9 mouse cellular contexts compared by ENCODE assay signal in the genomic region with DNA sequence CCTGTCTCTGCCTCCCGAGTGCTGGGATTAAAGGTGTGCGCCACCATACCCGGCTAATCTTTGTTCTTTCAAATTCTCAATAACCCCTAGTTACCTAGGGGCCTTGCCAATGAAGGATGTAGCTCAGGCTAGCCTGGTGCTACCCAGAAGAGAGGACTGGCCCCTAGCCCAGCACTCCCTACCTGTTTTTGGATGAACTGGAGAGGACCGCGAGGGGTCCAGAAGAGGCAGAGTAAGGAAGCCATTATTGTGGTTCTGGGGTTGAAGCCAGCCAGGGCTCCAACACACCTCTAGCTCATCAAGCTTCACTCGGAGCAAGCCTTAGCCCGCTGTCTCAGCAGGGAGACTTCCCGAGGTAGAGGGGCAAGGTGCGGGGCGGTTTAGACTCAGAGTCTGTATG. TPM values are rescaled to one million over a fixed set of nuclear protein-coding genes. Genes with fewer than 3 reads are reported as not detected.
DNase-seq lines count a peak whose midpoint lies in the region; ATAC-seq and TF ChIP-seq lines count a peak whose summit lies in the region.
"Had no signal": no experiment of that assay in that cellular context is flagged by ENCODE, and none has a peak within 500 bp of the region (broad histone marks: within the 10 kb centered on the region; RNA-seq: fewer than 3 reads in every experiment).

Nodal (plus strand) TSS at position 301 of the 400 bp plus-strand sequence.

- no peak for TF ChIP-seq CTCF in cerebellum, adult 2 months (IDR thresholded peaks at IDR 0.05; ENCODE audit: borderline replicate concordance, insufficient read depth, low read depth, low read length)
- TF ChIP-seq CTCF in lung, postnatal 0 days (IDR thresholded peaks at IDR 0.05), result no peak

- TF ChIP-seq POLR2A in cerebellum, adult 2 months (IDR thresholded peaks at IDR 0.05; ENCODE audit: borderline replicate concordance, insufficient read depth, low read length), result no peak

- H3K4me3 ChIP-seq in cerebellum, adult 2 months (replicated peaks; ENCODE audit: insufficient read depth, low read depth, low read length), result peak within 1 kb of the TSS; percentile 42
- peak within 1 kb of the TSS; percentile 37 for H3K4me3 ChIP-seq in lung, postnatal 0 days (ENCODE audit: low read depth, low read length)
- H3K4me3 ChIP-seq in limb, embryonic 15.5 days, result peak within 1 kb of the TSS; percentile 42
- peak within 1 kb of the TSS; percentile 40 for H3K4me3 ChIP-seq in stomach, embryonic 16.5 days (replicated peaks; ENCODE audit: low read length)

- peak within 1 kb of the TSS; percentile 61 for H3K4me2 ChIP-seq in lung, postnatal 0 days (replicated peaks; ENCODE audit: low read depth, low read length)
- H3K4me2 ChIP-seq in limb, embryonic 15.5 days, result peak within 1 kb of the TSS; percentile 78
- H3K4me2 ChIP-seq in stomach, embryonic 16.5 days (ENCODE audit: low read depth, low read length), result peak within 1 kb of the TSS; percentile 63

- no peak for DNase-seq in cerebellum, adult 2 months
- no peak for DNase-seq in cerebellum, adult 18-20 months
- DNase-seq in lung, postnatal 0 days (ENCODE audit: low spot score), result no peak
- no peak for DNase-seq in lung, postnatal 36 days
- no peak for DNase-seq in frontal cortex, postnatal 14 days (ENCODE audit: low spot score in 2 of 2)
- DNase-seq in cerebellum, postnatal 36 days, result no peak
- DNase-seq: adrenal gland, postnatal 10 days had no signal

- no peaks in the 10 kb centered on the region; the same call in 1 of the 2 replicates for H3K4me1 ChIP-seq in cerebellum, adult 2 months (ENCODE audit: control insufficient read depth, insufficient read depth, low read length)
- H3K4me1 ChIP-seq in lung, postnatal 0 days (ENCODE audit: insufficient read depth, low read depth, low read length), result 0 out of 2 replicates have a peak, but pooled peaks cover 6% of the 10 kb centered on the region
- H3K4me1 ChIP-seq in limb, embryonic 15.5 days, result peaks cover 21% of the 10 kb centered on the region
- H3K4me1 ChIP-seq in stomach, embryonic 16.5 days (ENCODE audit: control insufficient read depth, insufficient read depth, low read length), result peaks cover 13% of the 10 kb centered on the region; the same call in 1 of the 2 replicates

- TF ChIP-seq EP300 in lung, postnatal 0 days (IDR thresholded peaks at IDR 0.05), result no peak

- H3K36me3 ChIP-seq in lung, postnatal 0 days (ENCODE audit: insufficient read depth, low read length), result no peaks in the 10 kb centered on the region
- H3K36me3 ChIP-seq in limb, embryonic 15.5 days, result no peaks in the 10 kb centered on the region
- no peaks in the 10 kb centered on the region for H3K36me3 ChIP-seq in stomach, embryonic 16.5 days (ENCODE audit: control insufficient read depth, insufficient read depth, low read length)

- 0 out of 2 replicates have a peak within 1 kb of the TSS, but pooled peaks have one; percentile 9 for H3K9ac ChIP-seq in lung, postnatal 0 days (replicated peaks; ENCODE audit: low read depth)
- no peak within 1 kb of the TSS for H3K9ac ChIP-seq in limb, embryonic 15.5 days
- H3K9ac ChIP-seq in stomach, embryonic 16.5 days (ENCODE audit: low read length), result peak within 1 kb of the TSS; percentile 9

- ATAC-seq in lung, postnatal 0 days, result no peak
- ATAC-seq in limb, embryonic 15.5 days (ENCODE audit: insufficient number of reproducible peaks, low FRiP score, low TSS enrichment, low read depth), result no peak
- 0 out of 2 replicates have a peak, but pooled peaks have one; percentile 27 for ATAC-seq in stomach, embryonic 16.5 days (ENCODE audit: insufficient read depth, low FRiP score)

- no peaks in the 10 kb centered on the region for H3K9me3 ChIP-seq in lung, postnatal 0 days (ENCODE audit: low read length)
- no peaks in the 10 kb centered on the region for H3K9me3 ChIP-seq in limb, embryonic 15.5 days
- H3K9me3 ChIP-seq in stomach, embryonic 16.5 days (replicated peaks; ENCODE audit: control insufficient read depth, low read length), result no peaks in the 10 kb centered on the region

- no peak within 1 kb of the TSS for H3K27ac ChIP-seq in cerebellum, adult 2 months (ENCODE audit: insufficient read depth, low read length)
- H3K27ac ChIP-seq in lung, postnatal 0 days (ENCODE audit: low read length), result no peak within 1 kb of the TSS
- no peak within 1 kb of the TSS for H3K27ac ChIP-seq in limb, embryonic 15.5 days
- H3K27ac ChIP-seq in stomach, embryonic 16.5 days (ENCODE audit: low read length), result no peak within 1 kb of the TSS

- peaks cover 1% of the 10 kb centered on the region; the same call in 1 of the 2 replicates for H3K27me3 ChIP-seq in cerebellum, adult 2 months (ENCODE audit: control insufficient read depth, insufficient read depth, low read length)
- H3K27me3 ChIP-seq in lung, postnatal 0 days (replicated peaks; ENCODE audit: insufficient read depth, low read length), result peaks cover 27% of the 10 kb centered on the region
- H3K27me3 ChIP-seq in limb, embryonic 15.5 days, result peaks cover 51% of the 10 kb centered on the region
- H3K27me3 ChIP-seq in stomach, embryonic 16.5 days (ENCODE audit: control insufficient read depth, insufficient read depth, low read length), result peaks cover 37% of the 10 kb centered on the region

- 32% methylated on average over 10 of the region's 10 CpGs for WGBS in cerebellum, adult 2 months
- whole genome bisulfite sequencing in lung, postnatal 0 days, result 34% methylated on average over 9 of the region's 10 CpGs
- WGBS in limb, embryonic 15.5 days, result 20% methylated on average over 10 of the region's 10 CpGs
- 25% methylated on average over 10 of the region's 10 CpGs for WGBS in stomach, embryonic 16.5 days

RNA-seq across cellular contexts. Expression of gene Nodal, which starts in this region (rescaled TPM):
- polyA plus RNA-seq in cerebellum, adult 2 months (2012; rRNA removed), result 0.68 and 0.97 TPM in 2 replicates
- polyA plus RNA-seq in lung, postnatal 0 days (2015; fragmentation: Nextera tagmentation; extraction: Ambion mirVana), result 0.37 TPM in 2 replicates
- 0.13 and 0.24 TPM in 2 replicates for polyA plus RNA-seq in limb, embryonic 15.5 days (2015; fragmentation: Nextera tagmentation; extraction: Ambion mirVana)
- polyA plus RNA-seq in stomach, embryonic 16.5 days (2015; fragmentation: Nextera tagmentation; extraction: Ambion mirVana), result 0.21 and 0.31 TPM in 2 replicates

Comparison
In these comparisons a context has a peak if more than half of its experiments do, and no peak if none do; other contexts are left out.
1. Peak in ATAC-seq, H3K4me3 ChIP-seq, H3K9ac ChIP-seq and H3K4me2 ChIP-seq in stomach, embryonic 16.5 days; RNA of the gene not detected or under 1 TPM.